Mouse (Mus musculus) left cerebral cortex, adult 2 months (tissue): ENCODE results near the gene Slc29a2. TPM values are rescaled to one million over a fixed set of nuclear protein-coding genes. Genes with fewer than 3 reads are reported as not detected.

Source experiments
- DNase-seq, 2 experiments: peaks; one replicate each; pipeline ENCODE4 v3.0.0; 2021 to 2022; ENCODE audit warnings: low spot score in 2 of 2, mixed read lengths in 1 of 2; ENCODE audit errors: extremely low spot score in 1 of 2
- H3K27ac ChIP-seq: fragments of 200-600 bp; 2 replicates; pipeline ENCODE4 v1.8.1; 2022
- H3K4me3 ChIP-seq: fragments of 200-600 bp; 2 replicates; pipeline ENCODE4 v1.8.1; 2022
- CTCF ChIP-seq: fragments of 200-600 bp; IDR thresholded peaks from 2 replicates; pipeline ENCODE4 v1.8.1; 2022; ENCODE audit warnings: antibody characterized with exemption, mild to moderate bottlenecking, moderate library complexity
- intact Hi-C: fragments of 180-260 bp; cut with DNase I; formaldehyde crosslinking; loops from one replicate; pipeline ENCODE4 v1.15.1; 2025
- total RNA-seq, 2 experiments: library from RNA; stranded (reverse); gene quantifications; 2 replicates each; pipeline ENCODE4 v1.2.3; 2021

The Slc29a2 gene
- total RNA-seq, 2 experiments from 2014 or later = 16.6 to 16.7 TPM

- intact Hi-C loops = no loop called here
- DNase-seq = no peak
- no peak for TF ChIP-seq CTCF
- H3K27ac ChIP-seq = no peak overlapping the region
- no peak overlapping the region for H3K4me3 ChIP-seq
These were observed 38.8 kb downstream of the Slc29a2 start for GRCm38 (mm10) chr19:5062446-5062845.

GRCm38 (mm10) chr19:5065104-5065503, 41.4 kb downstream of the Slc29a2 start:
- intact Hi-C loops = no loop called here
- no peak for DNase-seq
- Histone ChIP-seq H3K4me3 (no peak overlapping the region), H3K27ac (no peak overlapping the region)
- TF ChIP-seq CTCF = no peak

GRCm38 (mm10) chr19:5067040-5067799, 43.6 kb downstream of the Slc29a2 start:
- no peak for DNase-seq
- intact Hi-C loops = no loop called here
- TF ChIP-seq CTCF = no peak
- peak overlapping the region; percentile 38; the same call in 1 of the 2 replicates for H3K4me3 ChIP-seq
- H3K27ac ChIP-seq = peak overlapping the region; percentile 28; the same call in 1 of the 2 replicates

- intact Hi-C loops = no loop called here
- peak within 1 kb of the TSS; percentile 28; the same call in 1 of the 2 replicates for H3K27ac ChIP-seq
- TF ChIP-seq CTCF = no peak
- DNase-seq = peak in 1 of 2 experiments; percentile 26
- peak within 1 kb of the TSS; percentile 38 for H3K4me3 ChIP-seq
These were observed 44.4 kb downstream of the Slc29a2 start, which contains the start of gene Cd248 for GRCm38 (mm10) chr19:5067867-5068569. Gene Cd248, plus strand, starts transcription at chr19:5068078.

- Histone ChIP-seq H3K4me3 (peak overlapping the region; percentile 38), H3K27ac (no peak overlapping the region; the same call in 1 of the 2 replicates)
- DNase-seq = no peak
- no peak for TF ChIP-seq CTCF
- intact Hi-C loops = no loop called here
These were observed 45.0 kb downstream of the Slc29a2 start for GRCm38 (mm10) chr19:5068570-5069234.

GRCm38 (mm10) chr19:5069486-5069885, 45.8 kb downstream of the Slc29a2 start:
- Histone ChIP-seq H3K4me3 (no peak overlapping the region), H3K27ac (no peak overlapping the region)
- DNase-seq = no peak
- no peak for TF ChIP-seq CTCF
- intact Hi-C loops = no loop called here

- intact Hi-C loops = no loop called here
- no peak for DNase-seq
- H3K27ac ChIP-seq = no peak overlapping the region
- no peak overlapping the region for H3K4me3 ChIP-seq
- no peak for TF ChIP-seq CTCF
These were observed 46.3 kb downstream of the Slc29a2 start for GRCm38 (mm10) chr19:5069978-5070377.

- Histone ChIP-seq H3K4me3 (no peak overlapping the region), H3K27ac (peak overlapping the region; percentile 51; the same call in 1 of the 2 replicates)
- intact Hi-C loops = no loop called here
These were observed 47.4 kb downstream of the Slc29a2 start for GRCm38 (mm10) chr19:5071077-5071476.

GRCm38 (mm10) chr19:5071545-5072369, 48.1 kb downstream of the Slc29a2 start:
- TF ChIP-seq CTCF = no peak
- DNase-seq = no peak
- intact Hi-C loops = loop anchor here (2.0 kb wide), 1 partner anchor 15 kb away; no protein-coding TSS in a partner anchor
- peak overlapping the region; percentile 51 for H3K27ac ChIP-seq
- H3K4me3 ChIP-seq = peak overlapping the region; percentile 45

More at GRCm38 (mm10) chr19:5071077-5071476, 47.4 kb downstream of the Slc29a2 start:
- TF ChIP-seq CTCF = no peak
- no peak for DNase-seq

- intact Hi-C loops = loop anchor here (2.0 kb wide), 1 partner anchor 16 kb away; no protein-coding TSS in a partner anchor
- TF ChIP-seq CTCF = no peak
- no peak for DNase-seq
- Histone ChIP-seq H3K4me3 (peak overlapping the region; percentile 45), H3K27ac (no peak overlapping the region)
These were observed 48.8 kb downstream of the Slc29a2 start for GRCm38 (mm10) chr19:5072389-5073019.
